Mouse (Mus musculus): ENCODE measurements around the gene Phf1. TPM values are rescaled to one million over a fixed set of nuclear protein-coding genes. Genes with fewer than 3 reads are reported as not detected.

Gene Phf1
- polyA plus RNA-seq (2014; fragmentation: Illumina TruSeq; extraction: RNeasy Lipid Tissue Mini Kit (QIAGEN cat#74804); ENCODE audit: low read depth, low replicate concordance): 1.9 TPM

DNA sequence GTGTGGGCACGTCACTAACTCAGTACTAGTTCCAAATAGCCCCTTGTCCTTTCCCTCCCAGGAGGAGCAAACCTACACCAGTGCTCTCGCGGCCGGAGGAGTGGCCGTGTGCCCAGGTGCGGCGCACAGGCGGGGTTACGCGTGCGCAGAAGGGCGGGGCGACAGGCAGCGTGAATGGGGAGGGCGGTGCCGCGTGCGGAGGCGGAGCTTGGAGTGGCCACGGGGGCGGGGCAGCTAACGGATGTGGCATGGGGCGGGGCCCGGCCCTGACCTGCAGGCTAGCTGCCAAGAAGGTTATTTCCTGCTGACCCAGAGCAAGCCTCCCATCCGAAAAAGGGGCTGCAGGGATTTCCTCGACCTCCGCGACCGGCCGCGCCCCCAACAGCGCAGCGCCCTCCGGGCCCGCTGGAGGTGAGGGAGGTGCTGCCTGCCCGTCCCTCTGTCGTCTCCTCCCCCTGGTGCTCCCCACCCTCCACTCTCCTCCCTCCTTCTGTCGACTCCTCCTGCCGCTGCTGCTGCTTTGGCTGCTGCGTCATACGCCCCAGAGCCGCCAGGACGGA lies at the start of gene Phf1:
TSS of gene Phf1 (plus strand) at position 214 of the 560 bp plus-strand sequence.

DNA sequence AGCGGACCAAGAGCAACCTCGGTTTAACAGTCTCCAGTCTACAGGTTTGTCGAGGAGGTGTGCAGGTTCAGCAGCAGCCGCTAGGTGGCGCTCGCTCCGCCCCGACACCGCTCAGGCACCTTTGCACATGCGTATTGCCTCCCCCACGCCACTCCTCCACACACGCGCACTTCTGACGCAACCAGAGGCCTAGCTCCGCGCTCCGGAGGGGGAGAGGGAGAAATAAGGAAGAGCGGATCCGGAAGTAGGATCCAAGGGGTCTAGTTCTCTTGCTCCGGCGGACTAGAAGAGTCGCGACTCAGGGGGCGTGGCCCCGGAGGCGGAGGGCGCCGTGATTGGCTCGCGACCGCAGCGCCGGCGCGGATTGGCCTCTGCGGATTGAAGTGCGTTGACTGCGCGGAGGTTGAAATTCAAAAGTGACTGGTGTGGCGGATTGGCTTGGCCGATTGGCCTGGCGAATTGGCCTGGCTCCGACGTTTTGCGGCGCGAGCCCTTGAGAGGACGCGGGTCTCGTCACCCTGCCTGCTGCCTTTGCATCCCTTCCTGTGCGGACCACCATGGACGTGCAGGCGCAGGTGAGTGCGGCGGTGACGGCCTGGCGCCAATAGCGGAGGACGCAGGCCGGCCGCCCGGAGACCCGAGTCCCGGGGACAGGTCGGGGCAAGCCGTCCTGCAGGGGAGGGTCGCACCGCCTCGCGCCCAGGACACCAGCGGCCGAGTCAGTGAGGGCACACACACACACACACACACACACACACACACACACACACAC lies 16.0 kb upstream of the Phf1 start, which contains the start of gene Kifc5b:
TSS of gene Kifc5b (plus strand) at position 381 of the 772 bp plus-strand sequence.

GRCm38 (mm10) chr17:26939178-26939972 lies 6.5 kb downstream of the Phf1 start, which contains the start of gene Cuta:
Gene Cuta (minus strand): TSS chr17:26939569.

DNA sequence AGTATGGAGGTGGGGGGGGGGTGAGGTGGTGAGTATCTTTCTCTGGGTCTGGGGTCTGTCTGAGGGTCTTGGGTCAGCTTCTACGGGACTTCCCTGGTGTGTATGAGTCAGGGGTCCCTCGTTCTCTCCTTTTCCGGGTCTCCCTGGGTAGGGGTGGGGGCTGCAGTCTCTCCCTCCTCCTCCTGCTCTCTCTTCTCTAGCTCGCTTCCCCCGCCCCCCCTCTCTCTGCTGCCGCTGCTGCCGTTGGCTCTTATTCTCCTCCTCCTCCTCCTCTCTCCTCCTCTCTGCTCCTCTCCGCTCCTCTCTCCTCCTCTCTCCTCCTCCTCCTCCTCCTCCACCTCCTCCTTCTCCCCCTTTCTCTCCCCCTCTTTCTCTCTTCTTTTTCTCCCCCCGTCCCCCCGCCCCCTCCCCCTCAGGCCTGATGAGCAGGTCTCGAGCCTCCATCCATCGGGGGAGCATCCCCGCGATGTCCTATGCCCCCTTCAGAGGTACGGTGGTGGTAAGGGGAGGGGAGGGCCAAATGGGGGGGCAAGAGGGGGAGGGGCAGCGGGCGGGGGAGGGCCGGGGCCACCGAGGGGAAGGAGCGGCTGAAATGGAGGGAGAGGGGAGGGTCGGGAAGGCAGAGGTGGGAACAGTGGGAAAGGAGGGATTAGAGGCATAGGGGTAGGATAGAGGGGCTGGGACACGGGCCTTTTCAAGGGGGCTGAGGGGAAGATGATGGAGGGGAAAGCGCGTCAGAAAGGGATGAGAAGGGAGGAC lies 8.4 kb downstream of the Phf1 start, which contains the start of gene Syngap1:
TSS of gene Syngap1 (plus strand) at position 223 of the 759 bp plus-strand sequence.

GRCm38 (mm10) chr17:26972703-26973574 lies 40.1 kb downstream of the Phf1 start, which contains the start of gene Zbtb9:
Gene Zbtb9 (plus strand): TSS chr17:26973167.

Other genes with a start within 250 kb of the Phf1 start
- gene Crebrf, start 217.4 kb upstream of the Phf1 start, polyA plus RNA-seq (2014; fragmentation: Illumina TruSeq; extraction: RNeasy Lipid Tissue Mini Kit (QIAGEN cat#74804); ENCODE audit: low read depth, low replicate concordance): 19.5 TPM
- 15.7 TPM for gene Bnip1, start 152.0 kb upstream of the Phf1 start, polyA plus RNA-seq (2014; fragmentation: Illumina TruSeq; extraction: RNeasy Lipid Tissue Mini Kit (QIAGEN cat#74804); ENCODE audit: low read depth, low replicate concordance)
- not detected for gene Nkx2-5, start 88.0 kb upstream of the Phf1 start, polyA plus RNA-seq (2014; fragmentation: Illumina TruSeq; extraction: RNeasy Lipid Tissue Mini Kit (QIAGEN cat#74804); ENCODE audit: low read depth, low replicate concordance)
- not detected for gene Kifc5b, start 16.0 kb upstream of the Phf1 start, polyA plus RNA-seq (2014; fragmentation: Illumina TruSeq; extraction: RNeasy Lipid Tissue Mini Kit (QIAGEN cat#74804); ENCODE audit: low read depth, low replicate concordance)
- gene Cuta, start 6.5 kb downstream of the Phf1 start, polyA plus RNA-seq (2014; fragmentation: Illumina TruSeq; extraction: RNeasy Lipid Tissue Mini Kit (QIAGEN cat#74804); ENCODE audit: low read depth, low replicate concordance): 20.1 TPM
- gene Syngap1, start 8.2 kb downstream of the Phf1 start, polyA plus RNA-seq (2014; fragmentation: Illumina TruSeq; extraction: RNeasy Lipid Tissue Mini Kit (QIAGEN cat#74804); ENCODE audit: low read depth, low replicate concordance): 0.29 TPM
- gene Zbtb9, start 40.1 kb downstream of the Phf1 start, polyA plus RNA-seq (2014; fragmentation: Illumina TruSeq; extraction: RNeasy Lipid Tissue Mini Kit (QIAGEN cat#74804); ENCODE audit: low read depth, low replicate concordance): 5.8 TPM
- 1.5 TPM for gene Bak1, start 96.0 kb downstream of the Phf1 start, polyA plus RNA-seq (2014; fragmentation: Illumina TruSeq; extraction: RNeasy Lipid Tissue Mini Kit (QIAGEN cat#74804); ENCODE audit: low read depth, low replicate concordance)
- 0.08 TPM for gene Itpr3, start 124.3 kb downstream of the Phf1 start, polyA plus RNA-seq (2014; fragmentation: Illumina TruSeq; extraction: RNeasy Lipid Tissue Mini Kit (QIAGEN cat#74804); ENCODE audit: low read depth, low replicate concordance)
- 12.9 TPM for gene Uqcc2, start 200.9 kb downstream of the Phf1 start, polyA plus RNA-seq (2014; fragmentation: Illumina TruSeq; extraction: RNeasy Lipid Tissue Mini Kit (QIAGEN cat#74804); ENCODE audit: low read depth, low replicate concordance)
- not detected for gene Ip6k3, start 234.7 kb downstream of the Phf1 start, polyA plus RNA-seq (2014; fragmentation: Illumina TruSeq; extraction: RNeasy Lipid Tissue Mini Kit (QIAGEN cat#74804); ENCODE audit: low read depth, low replicate concordance)